ENCODE assay signal across 28 mouse cellular contexts in genomic region chr14:76272840-76273239, GRCm38 (mm10).
"Had no signal": no experiment of that assay in that cellular context is flagged by ENCODE, and none has a peak within 500 bp of the region (broad histone marks: within the 10 kb centered on the region; RNA-seq: fewer than 3 reads in every experiment).

No protein-coding gene starts in this region.

- H3K9me3 ChIP-seq: embryonic facial prominence, embryonic 10.5 days; embryonic facial prominence, embryonic 15.5 days; forebrain, embryonic 10.5 days; forebrain, embryonic 12.5 days; forebrain, embryonic 13.5 days; forebrain, embryonic 15.5 days had no signal

- ATAC-seq: forebrain, embryonic 13.5 days; forebrain, embryonic 14.5 days; forebrain, embryonic 15.5 days; forebrain, embryonic 16.5 days; forebrain, postnatal 0 days had no signal

- H3K36me3 ChIP-seq: embryonic facial prominence, embryonic 10.5 days; embryonic facial prominence, embryonic 12.5 days; embryonic facial prominence, embryonic 13.5 days; embryonic facial prominence, embryonic 15.5 days; forebrain, embryonic 10.5 days; forebrain, embryonic 12.5 days; forebrain, embryonic 15.5 days had no signal

- H3K4me2 ChIP-seq: embryonic facial prominence, embryonic 12.5 days; embryonic facial prominence, embryonic 13.5 days; embryonic facial prominence, embryonic 15.5 days; forebrain, embryonic 12.5 days; forebrain, embryonic 13.5 days; forebrain, embryonic 15.5 days had no signal

- H3K4me1 ChIP-seq: embryonic facial prominence, embryonic 12.5 days; embryonic facial prominence, embryonic 13.5 days; embryonic facial prominence, embryonic 15.5 days; forebrain, embryonic 10.5 days; forebrain, embryonic 12.5 days; forebrain, embryonic 13.5 days; forebrain, embryonic 15.5 days had no signal

- DNase-seq: cerebellum, adult 18-20 months; cerebellum, adult 2 months; cerebellum, adult 8-10 months; cerebellum, adult 9-10 months; cerebellum, adult 9-11 months; cerebellum, postnatal 10 days; cerebellum, postnatal 14 days; cerebellum, postnatal 25 days; cerebellum, postnatal 36 days; embryo, embryonic 11 days; forebrain, postnatal 0 days; gastrocnemius, adult 2 months; gastrocnemius, postnatal 10 days; gastrocnemius, postnatal 14 days; gastrocnemius, postnatal 25 days; gastrocnemius, postnatal 36 days; heart, adult 11 months had no signal

- H3K27ac ChIP-seq: embryonic facial prominence, embryonic 10.5 days; embryonic facial prominence, embryonic 12.5 days; embryonic facial prominence, embryonic 13.5 days; embryonic facial prominence, embryonic 15.5 days; forebrain, embryonic 10.5 days; forebrain, embryonic 12.5 days; forebrain, embryonic 13.5 days; forebrain, embryonic 15.5 days; gastrocnemius, adult 2 months had no signal

- H3K9ac ChIP-seq: embryonic facial prominence, embryonic 12.5 days; embryonic facial prominence, embryonic 13.5 days; embryonic facial prominence, embryonic 15.5 days; forebrain, embryonic 12.5 days; forebrain, embryonic 13.5 days; forebrain, embryonic 15.5 days; forebrain, postnatal 0 days had no signal

- H3K27me3 ChIP-seq: embryonic facial prominence, embryonic 12.5 days; embryonic facial prominence, embryonic 13.5 days; embryonic facial prominence, embryonic 15.5 days; forebrain, embryonic 12.5 days; forebrain, embryonic 13.5 days; forebrain, embryonic 15.5 days had no signal

- H3K4me3 ChIP-seq: embryonic facial prominence, embryonic 10.5 days; embryonic facial prominence, embryonic 12.5 days; embryonic facial prominence, embryonic 13.5 days; embryonic facial prominence, embryonic 15.5 days; erythroblast, embryonic 14.5 days; forebrain, embryonic 10.5 days; forebrain, embryonic 12.5 days; forebrain, embryonic 13.5 days; forebrain, embryonic 15.5 days; gastrocnemius, adult 2 months had no signal
